Mouse (Mus musculus) liver, adult 2 months (tissue): ENCODE results near the gene Pou2f3.

Experiments used
- CTCF ChIP-seq: fragments of 200-500 bp; IDR thresholded peaks from 2 replicates; pipeline ENCODE4 v1.5.1; 2011; ENCODE audit warnings: low read depth, low read length, control low read depth
- POLR2A ChIP-seq: fragments of 200-500 bp; IDR thresholded peaks from 2 replicates; pipeline ENCODE4 v1.6.1; 2011; ENCODE audit warnings: low read length, control low read depth; ENCODE audit not compliant: insufficient read depth; ENCODE audit errors: extremely low read depth

GRCm38 (mm10) chr9:43224771-43225355 is 14.7 kb upstream of the Pou2f3 start:
- TF ChIP-seq POLR2A (no peak), CTCF (no peak)
